Mouse (Mus musculus): ENCODE data around the gene Fgd2.

DNA sequence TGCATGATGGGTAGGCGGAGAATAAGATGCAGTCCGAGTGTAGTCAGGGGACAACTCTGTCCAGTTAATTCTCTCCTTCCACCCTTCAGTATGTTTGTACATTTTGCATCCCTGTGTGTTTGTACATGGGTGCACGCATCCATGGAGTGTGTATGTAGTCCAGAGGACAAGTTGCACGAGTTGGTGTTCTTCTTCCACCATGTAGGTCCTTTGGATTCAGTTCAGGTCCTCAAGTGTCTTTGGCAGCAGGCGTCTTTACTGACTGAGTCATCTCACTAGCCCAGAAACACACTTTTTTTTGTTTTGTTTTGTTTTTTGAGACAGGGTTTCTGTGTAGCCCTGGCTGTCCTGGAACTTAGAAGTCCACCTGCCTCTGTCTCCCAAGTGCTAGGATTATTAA lies 17.5 kb upstream of the Fgd2 start:
- TF ChIP-seq CTCF (IDR thresholded peaks at IDR 0.05; ENCODE audit: extremely low read depth, insufficient read depth, insufficient read length, insufficient replicate concordance) (no peak), POLR2A (IDR thresholded peaks at IDR 0.05; ENCODE audit: low read depth, low read length) (no peak)
